Mouse (Mus musculus) stomach, embryonic 14.5 days (tissue): ENCODE results near the gene Ttyh1. TPM values are rescaled to one million over a fixed set of nuclear protein-coding genes. Genes with fewer than 3 reads are reported as not detected.
"Not testable (repeated sequence)": the region's sequence is repeated elsewhere in the genome, so short reads cannot be mapped to it uniquely, and the experiment has no call there.

Experiments
- ATAC-seq: fragments of 200-750 bp; cut with Nextera tagmentation; 2 replicates; pipeline ENCODE4 v1.8.0; 2017; ENCODE audit warnings: low read depth, moderate TSS enrichment; ENCODE audit not compliant: insufficient number of reproducible peaks, insufficient read depth, low FRiP score
- H3K27ac ChIP-seq: fragments of 300-500 bp; sonication (generic); 2 replicates; pipeline ENCODE4 v1.5.1; 2014; ENCODE audit warnings: mild to moderate bottlenecking, low read length, moderate library complexity, mixed read lengths
- H3K27me3 ChIP-seq: fragments of 300-500 bp; sonication (generic); 2 replicates; pipeline ENCODE4 v1.6.1; 2014; ENCODE audit warnings: low read length, control low read depth, mixed read lengths; ENCODE audit not compliant: control insufficient read depth, insufficient read depth
- H3K36me3 ChIP-seq: fragments of 300-500 bp; sonication (generic); 2 replicates; pipeline ENCODE4 v1.6.1; 2014; ENCODE audit warnings: mild to moderate bottlenecking, control low read depth, low read length, moderate library complexity, mixed read lengths; ENCODE audit not compliant: control insufficient read depth, insufficient read depth
- H3K4me1 ChIP-seq: fragments of 300-500 bp; sonication (generic); 2 replicates; pipeline ENCODE4 v1.6.1; 2014; ENCODE audit warnings: low read length, control low read depth, mixed read lengths; ENCODE audit not compliant: control insufficient read depth, insufficient read depth
- H3K4me2 ChIP-seq: fragments of 300-500 bp; sonication (generic); replicated peaks from 2 replicates; pipeline ENCODE4 v1.6.1; 2014; ENCODE audit warnings: low read depth, low read length, control low read depth
- H3K4me3 ChIP-seq: fragments of 300-500 bp; sonication (generic); 2 replicates; pipeline ENCODE4 v1.5.1; 2014; ENCODE audit warnings: low read depth, low read length, control low read depth
- H3K9ac ChIP-seq: fragments of 300-500 bp; sonication (generic); replicated peaks from 2 replicates; pipeline ENCODE4 v1.6.1; 2014; ENCODE audit warnings: low read depth, mild to moderate bottlenecking, control low read depth, low read length, moderate library complexity, mixed read lengths
- H3K9me3 ChIP-seq: fragments of 300-500 bp; sonication (generic); 2 replicates; pipeline ENCODE4 v1.6.1; 2016; ENCODE audit warnings: low read depth, low read length, control low read depth; ENCODE audit not compliant: control insufficient read depth
- WGBS: fragments of 180-500 bp; shearing (Covaris S2); extraction: QIAGEN DNeasy Blood & Tissue Kit; methylation state at CpG from one replicate; pipeline ENCODE4 v1.1.7; 2014; 5-methylcytosine and 5-hydroxymethylcytosine counted together
- polyA plus RNA-seq: library from polyadenylated mRNA; unstranded; fragments of >200 nt; fragmentation: Nextera tagmentation; extraction: Ambion mirVana; gene quantifications from 2 replicates; pipeline ENCODE4 v1.2.1, GENCODE M21; 2014

Ttyh1 gene
- polyA plus RNA-seq, 1 experiment from 2014 or later, result 8.2 TPM

DNA sequence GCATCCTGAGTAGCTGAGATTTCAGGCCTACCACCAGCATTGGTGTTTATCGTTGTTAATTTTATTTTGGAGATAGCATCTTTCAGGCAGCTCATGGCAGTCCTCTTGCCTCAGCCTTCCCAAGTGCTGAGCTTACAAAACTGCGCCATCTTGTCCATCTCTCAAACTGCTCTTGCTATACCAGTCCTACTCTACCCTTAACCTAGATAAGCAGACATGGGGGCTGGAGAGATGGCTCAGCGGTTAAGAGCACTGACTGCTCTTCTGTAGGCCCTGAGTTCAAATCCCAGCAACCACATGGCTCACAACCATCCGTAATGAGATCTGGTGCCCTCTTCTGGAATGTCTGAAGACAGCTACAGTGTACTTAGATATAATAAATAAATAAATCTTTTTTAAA is 42.4 kb downstream of the Ttyh1 start:
- not testable (repeated sequence) for H3K36me3 ChIP-seq, H3K4me3 ChIP-seq, H3K9me3 ChIP-seq, H3K27me3 ChIP-seq, ATAC-seq, H3K27ac ChIP-seq, H3K4me2 ChIP-seq, H3K9ac ChIP-seq
- WGBS, result 95% methylated on average over 4 of the region's 4 CpGs
- peaks cover 16% of the 10 kb centered on the region for H3K4me1 ChIP-seq

DNA sequence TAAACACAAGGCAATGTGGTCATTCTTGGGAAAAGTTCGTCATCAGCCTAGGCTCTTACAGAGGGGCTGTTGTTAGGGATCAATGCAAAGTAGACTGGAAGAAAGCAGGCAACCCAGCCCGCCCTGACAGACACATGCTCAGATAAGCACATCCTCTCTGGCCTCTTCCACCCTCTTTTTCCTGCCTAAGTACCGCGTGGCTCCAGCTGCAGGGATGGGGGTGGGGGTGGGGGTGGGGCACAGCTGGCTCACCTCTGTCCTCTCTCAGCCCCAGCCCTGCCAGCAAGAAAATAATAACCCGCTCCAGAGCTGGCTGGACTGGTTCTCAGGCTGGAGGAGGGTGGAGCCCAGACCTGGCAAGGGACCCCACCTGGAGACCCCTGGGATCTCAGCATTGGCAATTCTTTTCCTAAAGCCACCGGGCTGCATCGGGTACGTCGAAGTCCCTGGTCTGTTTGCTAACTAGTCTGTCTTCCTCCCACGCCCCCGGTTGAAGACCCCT is 44.4 kb downstream of the Ttyh1 start:
- Histone ChIP-seq H3K27ac (peak overlapping the region; percentile 84), H3K4me2 (peak overlapping the region; percentile 82), H3K9me3 (no peaks in the 10 kb centered on the region), H3K27me3 (no peaks in the 10 kb centered on the region), H3K4me3 (peak overlapping the region; percentile 48), H3K9ac (peak overlapping the region; percentile 63), H3K36me3 (no peaks in the 10 kb centered on the region), H3K4me1 (peaks cover 16% of the 10 kb centered on the region)
- WGBS, result under 1% methylated on average over 11 of the region's 11 CpGs
- ATAC-seq, result peak; percentile 83

DNA sequence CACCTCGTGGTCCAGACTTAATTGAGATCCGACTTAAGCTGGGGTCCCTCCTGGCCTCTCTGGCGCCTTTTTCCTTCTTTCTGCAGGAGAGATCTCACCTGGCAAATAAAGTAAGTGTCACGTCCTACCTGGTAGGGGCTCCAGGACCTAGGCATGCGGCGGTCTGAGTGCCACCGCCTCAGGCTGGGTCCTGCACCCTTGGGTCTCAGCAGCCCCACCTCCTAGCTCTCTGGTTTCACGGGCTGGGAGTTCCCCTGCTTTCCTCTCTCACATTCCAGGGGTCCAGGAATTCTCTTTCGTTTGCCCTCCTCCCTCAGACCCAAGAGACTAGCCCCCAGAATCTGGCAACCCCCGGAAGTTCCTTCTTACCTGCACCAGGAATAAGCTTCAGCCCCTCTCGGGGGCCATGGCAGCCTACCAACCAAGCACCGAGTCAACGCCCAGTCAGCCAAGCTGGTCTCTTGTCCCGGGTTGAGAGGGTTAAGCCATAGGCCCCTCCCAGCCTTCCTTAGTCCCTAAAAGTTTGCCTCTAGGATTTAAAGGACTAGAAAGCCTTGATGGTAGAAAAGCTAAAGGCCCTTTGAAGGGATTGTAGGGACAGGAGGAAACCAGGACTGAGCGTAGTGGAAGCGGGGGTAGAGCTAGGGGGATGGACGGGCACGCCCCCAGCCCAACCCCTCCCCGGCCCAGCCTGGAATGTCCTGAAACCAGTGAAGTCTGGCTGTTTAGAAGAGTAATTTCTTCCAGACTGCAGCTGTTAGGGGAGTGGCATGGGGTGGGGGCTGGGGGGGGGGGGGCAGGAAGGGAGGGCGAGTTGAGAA is 45.1 kb downstream of the Ttyh1 start, which contains the start of gene Cdc42ep5:
Gene Cdc42ep5 (minus strand): TSS at position 771 of the 821 bp plus-strand sequence.
- peak; percentile 92 for ATAC-seq
- H3K36me3 ChIP-seq, result no peaks in the 10 kb centered on the region

DNA sequence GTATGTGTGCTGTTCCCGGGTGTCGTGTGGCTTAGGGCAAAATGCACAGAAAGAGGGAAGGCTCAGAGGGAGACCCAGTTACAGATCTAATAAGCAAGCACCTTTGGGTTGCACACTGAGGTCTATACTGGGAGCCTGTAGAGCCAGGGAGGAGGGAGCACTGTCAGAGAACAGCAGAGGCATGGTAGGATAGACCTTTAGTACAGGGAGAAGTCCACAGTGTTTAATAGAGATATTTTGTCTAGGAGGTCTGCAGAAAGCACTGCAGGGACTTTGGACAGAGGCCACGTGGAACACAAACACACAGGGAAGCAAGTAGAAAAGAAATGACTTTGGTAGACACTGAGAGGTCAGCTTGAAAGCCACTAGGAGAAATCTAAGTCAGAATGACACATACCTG is 46.1 kb downstream of the Ttyh1 start:
- peaks cover 16% of the 10 kb centered on the region for H3K4me1 ChIP-seq
- H3K27me3 ChIP-seq, result no peaks in the 10 kb centered on the region
- H3K9me3 ChIP-seq, result no peaks in the 10 kb centered on the region
- H3K4me3 ChIP-seq, result peak overlapping the region; percentile 48; the same call in 1 of the 2 replicates
- no peak for ATAC-seq
- H3K36me3 ChIP-seq, result no peaks in the 10 kb centered on the region
- H3K27ac ChIP-seq, result peak overlapping the region; percentile 84
- peak overlapping the region; percentile 82 for H3K4me2 ChIP-seq
- 11% methylated on average over 3 of the region's 3 CpGs for WGBS
- peak overlapping the region; percentile 21; the same call in 1 of the 2 replicates for H3K9ac ChIP-seq

More for the DNA sequence above, 45.1 kb downstream of the Ttyh1 start, which contains the start of gene Cdc42ep5:
- H3K9ac ChIP-seq, result peak within 1 kb of the TSS; percentile 63
- H3K4me2 ChIP-seq, result peak within 1 kb of the TSS; percentile 82
- peaks cover 16% of the 10 kb centered on the region for H3K4me1 ChIP-seq
- no peaks in the 10 kb centered on the region for H3K27me3 ChIP-seq
- under 1% methylated on average over 20 of the region's 20 CpGs for WGBS
- H3K4me3 ChIP-seq, result peak within 1 kb of the TSS; percentile 48
- no peaks in the 10 kb centered on the region for H3K9me3 ChIP-seq
- peak within 1 kb of the TSS; percentile 84 for H3K27ac ChIP-seq

DNA sequence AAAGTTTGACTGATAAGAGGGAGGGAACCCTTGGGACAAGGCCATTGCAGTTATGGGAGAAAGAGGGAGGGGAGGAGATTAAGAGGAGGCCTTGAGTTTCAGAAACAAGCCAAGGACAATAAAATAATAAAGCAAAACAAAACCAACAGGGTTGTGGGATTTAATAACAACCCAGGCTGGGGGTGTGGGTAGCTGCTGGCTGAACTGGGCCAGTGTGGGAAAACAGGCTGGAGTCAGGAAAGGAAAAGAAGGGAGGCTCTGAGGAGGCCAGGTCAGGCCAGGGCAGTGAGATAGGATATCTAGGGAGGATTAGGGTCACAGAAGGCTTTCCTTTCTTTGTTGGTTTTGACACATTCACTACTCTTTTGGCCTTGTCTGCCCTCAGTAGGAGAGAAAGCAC is 47.9 kb downstream of the Ttyh1 start:
- ATAC-seq, result no peak
- Histone ChIP-seq H3K4me3 (no peak overlapping the region), H3K27ac (no peak overlapping the region), H3K9ac (no peak overlapping the region), H3K27me3 (no peaks in the 10 kb centered on the region), H3K36me3 (no peaks in the 10 kb centered on the region), H3K9me3 (no peaks in the 10 kb centered on the region), H3K4me1 (peaks cover 16% of the 10 kb centered on the region), H3K4me2 (no peak overlapping the region)

DNA sequence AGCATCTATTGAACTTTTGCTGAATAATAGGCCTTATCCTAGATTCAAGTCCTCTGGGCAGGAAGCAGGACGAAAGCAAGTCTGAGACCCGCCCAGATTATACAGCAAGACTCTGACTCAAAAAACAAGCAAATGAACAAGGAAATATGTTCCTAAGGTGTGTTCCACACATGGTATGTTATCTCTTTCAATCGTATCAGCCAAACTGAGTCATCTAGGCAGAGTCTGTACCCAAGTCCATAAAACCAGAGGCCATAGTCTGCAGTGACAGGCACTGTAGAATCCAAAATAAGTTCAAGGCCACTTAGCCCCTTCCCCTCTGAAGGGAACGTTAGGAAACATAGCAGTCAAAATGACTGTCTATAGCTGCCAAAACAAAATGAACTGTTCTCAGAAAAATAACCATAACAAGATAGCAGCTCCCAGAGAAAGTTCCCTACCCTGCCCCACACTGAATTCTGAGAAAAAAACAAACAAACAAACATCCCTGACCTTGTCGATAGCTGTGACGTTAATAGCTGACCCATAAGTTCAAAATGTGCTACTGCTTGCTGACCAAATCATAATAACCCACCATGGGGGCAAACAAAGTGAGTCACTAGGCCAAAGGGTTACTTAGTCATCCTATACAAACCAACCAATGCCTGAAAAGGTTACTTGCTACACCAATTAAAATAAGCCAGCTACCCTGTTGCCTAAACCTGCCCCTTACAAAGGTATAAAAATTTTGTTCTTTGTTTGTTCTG is 51.2 kb downstream of the Ttyh1 start:
- peak; percentile 51; the same call in 1 of the 2 replicates for ATAC-seq
- peaks cover 4% of the 10 kb centered on the region; the same call in 1 of the 2 replicates for H3K4me1 ChIP-seq
- no peaks in the 10 kb centered on the region for H3K27me3 ChIP-seq
- H3K27ac ChIP-seq, result no peak overlapping the region
- H3K4me3 ChIP-seq, result no peak overlapping the region
- H3K9ac ChIP-seq, result no peak overlapping the region
- H3K9me3 ChIP-seq, result no peaks in the 10 kb centered on the region
- no peaks in the 10 kb centered on the region for H3K36me3 ChIP-seq
- no peak overlapping the region for H3K4me2 ChIP-seq
- WGBS, result 73% methylated on average over 6 of the region's 6 CpGs

DNA sequence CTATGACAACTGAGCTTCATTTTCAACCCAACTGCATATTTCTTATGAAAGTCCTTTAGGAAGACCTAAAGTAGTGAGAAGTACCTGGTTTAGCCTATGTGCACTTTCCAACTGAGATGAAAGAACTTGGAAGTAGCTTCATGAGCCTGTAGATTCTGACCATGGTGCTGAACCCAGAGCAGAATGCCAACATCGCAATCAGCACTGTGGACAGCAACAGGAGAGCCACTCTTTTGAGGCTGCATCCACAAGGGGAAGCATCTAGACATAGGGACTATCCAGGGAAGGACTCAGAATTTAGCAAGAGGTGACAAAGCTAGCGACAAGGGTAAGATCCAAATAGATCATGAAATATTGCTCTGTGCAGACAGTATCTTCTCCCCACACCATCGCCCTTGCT is 59.2 kb downstream of the Ttyh1 start:
- Histone ChIP-seq H3K36me3 (no peaks in the 10 kb centered on the region), H3K27me3 (no peaks in the 10 kb centered on the region), H3K4me1 (no peaks in the 10 kb centered on the region), H3K9ac (no peak overlapping the region), H3K9me3 (no peaks in the 10 kb centered on the region), H3K27ac (no peak overlapping the region), H3K4me3 (no peak overlapping the region), H3K4me2 (no peak overlapping the region)
- WGBS, result 46% methylated on average over 3 of the region's 3 CpGs
- ATAC-seq, result no peak
